Mouse (Mus musculus) cerebellum, adult 2 months (tissue): ENCODE measurements at regions not wholly inside any gene's neighbourhood (a gene's known extent, or its start where the extent isn't known, plus 50 kb on each side); places are given as distances from the start of the nearest gene placed in this dataset.

Experiments used
- CTCF ChIP-seq: fragments of 200-500 bp; IDR thresholded peaks from 2 replicates; pipeline ENCODE4 v1.5.1; 2011; ENCODE audit warnings: low read depth, mild to moderate bottlenecking, control low read depth, low read length, moderate library complexity, borderline replicate concordance; ENCODE audit not compliant: insufficient read depth
- POLR2A ChIP-seq: fragments of 200-500 bp; IDR thresholded peaks from 2 replicates; pipeline ENCODE4 v1.6.1; 2011; ENCODE audit warnings: low read length, control low read depth, borderline replicate concordance; ENCODE audit not compliant: insufficient read depth

- TF ChIP-seq CTCF, result no peak
- TF ChIP-seq POLR2A, result no peak
Observed at GRCm38 (mm10) chr3:22293466-22293865, 217.0 kb downstream of the Tbl1xr1 start.
